Comparison of ENCODE assay signal across 22 mouse cellular contexts in genomic region chr1:121348875-121349847, GRCm38 (mm10). TPM values are rescaled to one million over a fixed set of nuclear protein-coding genes. Genes with fewer than 3 reads are reported as not detected.
DNase-seq lines count a peak whose midpoint lies in the region; ATAC-seq and TF ChIP-seq lines count a peak whose summit lies in the region.
"Had no signal": no experiment of that assay in that cellular context is flagged by ENCODE, and none has a peak within 500 bp of the region (broad histone marks: within the 10 kb centered on the region; RNA-seq: fewer than 3 reads in every experiment).

No protein-coding gene starts in this region.

- no peaks in the 10 kb centered on the region for H3K36me3 ChIP-seq in small intestine, adult 2 months (ENCODE audit: control insufficient read depth, insufficient read depth, low read length)
- no peaks in the 10 kb centered on the region for H3K36me3 ChIP-seq in hindbrain, embryonic 12.5 days
- H3K36me3 ChIP-seq: heart, embryonic 12.5 days; heart, embryonic 15.5 days; hindbrain, embryonic 15.5 days had no signal

- peak; percentile 13 for DNase-seq in heart, adult 11 months
- no peak for DNase-seq in heart, postnatal 14 days
- peak; percentile 65 for DNase-seq in fat pad, adult 2 months (ENCODE audit: extremely low read depth, low read depth, low spot score)
- no peak for DNase-seq in kidney, postnatal 36 days
- DNase-seq: adrenal gland, postnatal 25 days; cerebellum, adult 18-20 months; cerebellum, adult 9-10 months; cerebellum, postnatal 14 days; forebrain, postnatal 0 days; gastrocnemius, postnatal 10 days; gastrocnemius, postnatal 36 days; heart, adult 18-20 months; heart, postnatal 10 days; heart, postnatal 4 days had no signal

- no peak overlapping the region for H3K9ac ChIP-seq in hindbrain, embryonic 12.5 days
- H3K9ac ChIP-seq: forebrain, postnatal 0 days; heart, embryonic 12.5 days; heart, embryonic 15.5 days; hindbrain, embryonic 15.5 days had no signal

- peak overlapping the region; percentile 15; the same call in 1 of the 2 replicates for H3K27ac ChIP-seq in small intestine, adult 2 months (ENCODE audit: insufficient read depth, low read depth, low read length)
- H3K27ac ChIP-seq in hindbrain, embryonic 12.5 days = no peak overlapping the region
- H3K27ac ChIP-seq: heart, embryonic 15.5 days; hindbrain, embryonic 15.5 days had no signal

- intact Hi-C loops in heart, postnatal 14 days (cut with DNase I) = no loop called here

- no peaks in the 10 kb centered on the region for H3K9me3 ChIP-seq in hindbrain, embryonic 12.5 days (replicated peaks)
- H3K9me3 ChIP-seq: heart, embryonic 12.5 days; heart, embryonic 15.5 days; hindbrain, embryonic 15.5 days had no signal

- TF ChIP-seq POLR2A in small intestine, adult 2 months (IDR thresholded peaks at IDR 0.05; ENCODE audit: low read depth, low read length) = no peak

- ATAC-seq in hindbrain, embryonic 12.5 days (ENCODE audit: low FRiP score) = no peak
- ATAC-seq: activated CD4-positive, CD25-positive, alpha-beta regulatory T cell, adult 4 months; forebrain, embryonic 14.5 days; forebrain, postnatal 0 days; intestine, postnatal 0 days had no signal

- H3K27me3 ChIP-seq in small intestine, adult 2 months (ENCODE audit: control insufficient read depth, insufficient read depth, low read length) = no peaks in the 10 kb centered on the region
- H3K27me3 ChIP-seq in hindbrain, embryonic 12.5 days = no peaks in the 10 kb centered on the region
- H3K27me3 ChIP-seq: heart, embryonic 12.5 days; heart, embryonic 15.5 days; hindbrain, embryonic 15.5 days had no signal

- H3K4me1 ChIP-seq in small intestine, adult 2 months (ENCODE audit: control insufficient read depth, insufficient read depth, insufficient read length, low read length) = peaks cover 15% of the 10 kb centered on the region; the same call in 1 of the 2 replicates
- H3K4me1 ChIP-seq in hindbrain, embryonic 12.5 days = no peaks in the 10 kb centered on the region
- H3K4me1 ChIP-seq: heart, embryonic 12.5 days; heart, embryonic 15.5 days; hindbrain, embryonic 15.5 days had no signal

- no peak for TF ChIP-seq CTCF in small intestine, adult 2 months (IDR thresholded peaks at IDR 0.05; ENCODE audit: extremely low read depth, insufficient read length, insufficient replicate concordance, low read depth, low read length)

- 42% methylated on average over 4 of the region's 4 CpGs for WGBS in small intestine, adult 2 months
- 81% methylated on average over 4 of the region's 4 CpGs for WGBS in hindbrain, embryonic 12.5 days

- no peak overlapping the region for H3K4me2 ChIP-seq in hindbrain, embryonic 12.5 days (replicated peaks)
- H3K4me2 ChIP-seq: heart, embryonic 12.5 days; heart, embryonic 15.5 days; hindbrain, embryonic 15.5 days had no signal

- no peak overlapping the region for H3K4me3 ChIP-seq in small intestine, adult 2 months (ENCODE audit: low read depth, low read length)
- H3K4me3 ChIP-seq in hindbrain, embryonic 12.5 days = no peak overlapping the region
- H3K4me3 ChIP-seq: heart, embryonic 12.5 days; heart, embryonic 15.5 days; hindbrain, embryonic 15.5 days had no signal

RNA-seq across cellular contexts. Expression of gene Insig2, which starts 16.8 kb away (rescaled TPM):
- 10 to 100 TPM; 62.6 to 64.8 TPM for total RNA-seq in heart, postnatal 14 days (2021)
- polyA plus RNA-seq in small intestine, adult 2 months (2012; rRNA removed) = 11.2 and 26.9 TPM in 2 replicates
- 29.2 and 29.4 TPM in 2 replicates for polyA plus RNA-seq in hindbrain, embryonic 12.5 days (2016; fragmentation: Nextera tagmentation; extraction: Ambion mirVana)

Comparison
In these comparisons a context has a peak if more than half of its experiments do, and no peak if none do; other contexts are left out.
1. DNase-seq: peak in heart, adult 11 months (single experiment) and fat pad, adult 2 months (single experiment); none in heart, postnatal 14 days (0 of 2) and kidney, postnatal 36 days (0 of 2).